Mouse (Mus musculus) lung, postnatal 0 days (tissue): Measurements from ENCODE around the gene Wiz.

Experiments
- CTCF ChIP-seq: IDR thresholded peaks from 2 replicates; pipeline ENCODE4 v1.5.1; 2016; ENCODE audit warnings: antibody characterized with exemption, mild to moderate bottlenecking
- EP300 ChIP-seq: IDR thresholded peaks from 2 replicates; pipeline ENCODE4 v1.6.1; 2016; ENCODE audit warnings: antibody characterized with exemption, mild to moderate bottlenecking, control low read depth

DNA sequence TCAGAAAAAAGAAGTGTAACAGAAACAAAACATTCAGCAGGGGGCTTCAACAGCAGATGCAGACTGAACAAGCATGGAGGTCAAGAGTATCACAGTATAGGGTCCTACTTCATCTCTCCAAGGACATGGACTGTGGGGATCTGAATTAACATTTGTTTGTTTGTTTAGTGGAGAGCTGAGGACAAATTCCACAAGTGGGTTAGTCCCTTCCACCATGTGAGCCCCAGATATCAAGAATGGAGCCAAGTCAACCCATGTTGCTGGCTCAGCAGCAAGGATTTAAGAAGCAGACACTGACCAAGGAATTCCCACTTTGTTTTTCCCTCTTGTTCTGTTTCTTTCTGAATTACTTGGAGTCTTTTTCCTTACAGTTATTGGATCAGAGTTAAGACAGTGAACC, 61.7 kb downstream of the Wiz start:
- TF ChIP-seq EP300 (no peak), CTCF (no peak)
